ENCODE assay signal across 8 mouse cellular contexts in genomic region chr3:88276529-88277143, GRCm38 (mm10). TPM values are rescaled to one million over a fixed set of nuclear protein-coding genes. Genes with fewer than 3 reads are reported as not detected.
DNase-seq lines count a peak whose midpoint lies in the region; ATAC-seq and TF ChIP-seq lines count a peak whose summit lies in the region.

No protein-coding gene starts in this region.

- 48% methylated on average over 7 of the region's 7 CpGs for WGBS in heart, adult 2 months
- WGBS in heart, embryonic 10.5 days = 34% methylated on average over 7 of the region's 7 CpGs
- WGBS in heart, embryonic 12.5 days = 39% methylated on average over 7 of the region's 7 CpGs

- TF ChIP-seq EP300 in heart, adult 2 months (IDR thresholded peaks at IDR 0.05; ENCODE audit: insufficient read depth, low read depth, low read length) = no peak

- no peak overlapping the region for H3K9ac ChIP-seq in heart, adult 2 months (ENCODE audit: low read depth, low read length)
- no peak overlapping the region for H3K9ac ChIP-seq in heart, embryonic 12.5 days

- intact Hi-C loops in heart, adult 2 months (cut with DNase I) = no loop called here

- no peak for ATAC-seq in heart, embryonic 12.5 days (ENCODE audit: insufficient number of reproducible peaks, low FRiP score)

- no peak overlapping the region for H3K4me3 ChIP-seq in heart, adult 2 months
- no peak overlapping the region for H3K4me3 ChIP-seq in heart, embryonic 10.5 days
- H3K4me3 ChIP-seq in heart, embryonic 12.5 days = no peak overlapping the region

- no peak for TF ChIP-seq POLR2A in heart, adult 2 months (IDR thresholded peaks at IDR 0.05; ENCODE audit: insufficient read depth, low read depth, low read length)

- no peaks in the 10 kb centered on the region for H3K27me3 ChIP-seq in heart, adult 2 months (ENCODE audit: control insufficient read depth, insufficient read depth, low read length)
- no peaks in the 10 kb centered on the region for H3K27me3 ChIP-seq in heart, embryonic 10.5 days (ENCODE audit: insufficient read depth, poor library complexity, severe bottlenecking)
- H3K27me3 ChIP-seq in heart, embryonic 12.5 days (replicated peaks) = no peaks in the 10 kb centered on the region

- H3K9me3 ChIP-seq in heart, embryonic 10.5 days = no peaks in the 10 kb centered on the region
- no peaks in the 10 kb centered on the region for H3K9me3 ChIP-seq in heart, embryonic 12.5 days (replicated peaks)

- H3K79me2 ChIP-seq in heart, adult 2 months (replicated peaks; ENCODE audit: control insufficient read depth, insufficient read depth, low read length) = no peaks in the 10 kb centered on the region

- no peak for DNase-seq in heart, adult 2 months
- DNase-seq in heart, embryonic 10.5 days (ENCODE audit: low spot score) = no peak
- peak; percentile 9 for DNase-seq in thymus, postnatal 14 days
- no peak for DNase-seq in thymus, postnatal 0 days (ENCODE audit: low spot score)
- DNase-seq in embryo, embryonic 11 days = peak; percentile 41
- peak; percentile 56 for DNase-seq in retina, embryonic 14.5 days (ENCODE audit: low spot score)
- DNase-seq in ovary, adult 18-20 months (ENCODE audit: low spot score) = no peak

- TF ChIP-seq CTCF in heart, adult 2 months (IDR thresholded peaks at IDR 0.05) = peak; percentile 63

- no peak overlapping the region for H3K27ac ChIP-seq in heart, adult 2 months
- H3K27ac ChIP-seq in heart, embryonic 10.5 days = no peak overlapping the region
- H3K27ac ChIP-seq in heart, embryonic 12.5 days (ENCODE audit: poor library complexity, severe bottlenecking) = no peak overlapping the region

- no peaks in the 10 kb centered on the region for H3K36me3 ChIP-seq in heart, adult 2 months (ENCODE audit: control insufficient read depth, insufficient read depth, low read length)
- H3K36me3 ChIP-seq in heart, embryonic 10.5 days = no peaks in the 10 kb centered on the region
- H3K36me3 ChIP-seq in heart, embryonic 12.5 days = no peaks in the 10 kb centered on the region

- H3K4me2 ChIP-seq in heart, embryonic 12.5 days = no peak overlapping the region

- no peaks in the 10 kb centered on the region for H3K4me1 ChIP-seq in heart, adult 2 months (ENCODE audit: control insufficient read depth, insufficient read depth, low read length)
- no peaks in the 10 kb centered on the region for H3K4me1 ChIP-seq in heart, embryonic 10.5 days
- H3K4me1 ChIP-seq in heart, embryonic 12.5 days (replicated peaks) = no peaks in the 10 kb centered on the region

RNA-seq across cellular contexts. Expression of gene Gm38392, which starts 10.4 kb away (rescaled TPM):
- under 1 TPM; 0.26 to 0.27 TPM for total RNA-seq in heart, adult 2 months (2021)
- polyA plus RNA-seq in heart, adult 2 months (2012; rRNA removed) = 0.23 TPM in 1 of 2 replicates, not detected in the other
- 0.29 and 0.43 TPM in 2 replicates for polyA plus RNA-seq in heart, embryonic 10.5 days (2016; fragmentation: Nextera tagmentation; extraction: Ambion mirVana)
- polyA plus RNA-seq in thymus, postnatal 0 days (2015; fragmentation: Nextera tagmentation; extraction: Ambion mirVana) = 0.33 TPM in 1 of 2 replicates, not detected in the other
- not detected in 2 replicates for polyA plus RNA-seq in heart, embryonic 12.5 days (2016; fragmentation: Nextera tagmentation; extraction: Ambion mirVana)

RNA-seq across cellular contexts. Expression of gene Tsacc, which starts 20.2 kb away (rescaled TPM):
- total RNA-seq in heart, adult 2 months (2021) = 1 to 10 TPM; 5.1 to 8.6 TPM
- 4.8 and 8.7 TPM in 2 replicates for polyA plus RNA-seq in heart, adult 2 months (2012; rRNA removed)
- 14.0 and 17.0 TPM in 2 replicates for polyA plus RNA-seq in heart, embryonic 10.5 days (2016; fragmentation: Nextera tagmentation; extraction: Ambion mirVana)
- 15.6 and 16.2 TPM in 2 replicates for polyA plus RNA-seq in thymus, postnatal 0 days (2015; fragmentation: Nextera tagmentation; extraction: Ambion mirVana)
- polyA plus RNA-seq in heart, embryonic 12.5 days (2016; fragmentation: Nextera tagmentation; extraction: Ambion mirVana) = 12.7 and 15.0 TPM in 2 replicates

RNA-seq across cellular contexts. Expression of gene Cct3, which starts 20.3 kb away (rescaled TPM):
- total RNA-seq in heart, adult 2 months (2021) = 100 to 1,000 TPM; 169 to 172 TPM
- 124 and 183 TPM in 2 replicates for polyA plus RNA-seq in heart, adult 2 months (2012; rRNA removed)
- polyA plus RNA-seq in heart, embryonic 10.5 days (2016; fragmentation: Nextera tagmentation; extraction: Ambion mirVana) = 626 and 718 TPM in 2 replicates
- 401 and 428 TPM in 2 replicates for polyA plus RNA-seq in thymus, postnatal 0 days (2015; fragmentation: Nextera tagmentation; extraction: Ambion mirVana)
- polyA plus RNA-seq in heart, embryonic 12.5 days (2016; fragmentation: Nextera tagmentation; extraction: Ambion mirVana) = 426 and 439 TPM in 2 replicates

RNA-seq across cellular contexts. Expression of gene Rhbg, which starts 22.1 kb away (rescaled TPM):
- total RNA-seq in heart, adult 2 months (2021) = not detected
- 0.20 TPM in 1 of 2 replicates, not detected in the other for polyA plus RNA-seq in heart, adult 2 months (2012; rRNA removed)
- polyA plus RNA-seq in heart, embryonic 10.5 days (2016; fragmentation: Nextera tagmentation; extraction: Ambion mirVana) = 0.09 and 8.2 TPM in 2 replicates
- 0.58 and 0.66 TPM in 2 replicates for polyA plus RNA-seq in thymus, postnatal 0 days (2015; fragmentation: Nextera tagmentation; extraction: Ambion mirVana)
- 0.19 TPM in 1 of 2 replicates, not detected in the other for polyA plus RNA-seq in heart, embryonic 12.5 days (2016; fragmentation: Nextera tagmentation; extraction: Ambion mirVana)

RNA-seq across cellular contexts. Expression of gene Glmp, which starts 48.2 kb away (rescaled TPM):
- total RNA-seq in heart, adult 2 months (2021) = 10 to 100 TPM; 75.6 to 80.9 TPM
- polyA plus RNA-seq in heart, adult 2 months (2012; rRNA removed) = 98.0 and 105 TPM in 2 replicates
- polyA plus RNA-seq in heart, embryonic 10.5 days (2016; fragmentation: Nextera tagmentation; extraction: Ambion mirVana) = 164 and 179 TPM in 2 replicates
- 209 and 236 TPM in 2 replicates for polyA plus RNA-seq in thymus, postnatal 0 days (2015; fragmentation: Nextera tagmentation; extraction: Ambion mirVana)
- polyA plus RNA-seq in heart, embryonic 12.5 days (2016; fragmentation: Nextera tagmentation; extraction: Ambion mirVana) = 167 and 172 TPM in 2 replicates

Comparison
In these comparisons a context has a peak if more than half of its experiments do, and no peak if none do; other contexts are left out.
1. DNase-seq: peak in thymus, postnatal 14 days (single experiment), embryo, embryonic 11 days (single experiment) and retina, embryonic 14.5 days (single experiment); none in heart, adult 2 months (0 of 2), heart, embryonic 10.5 days (single experiment), thymus, postnatal 0 days (single experiment) and ovary, adult 18-20 months (single experiment).